Mouse (Mus musculus) lung, postnatal 0 days (tissue): Measurements from ENCODE around the gene Banf1. TPM values are rescaled to one million over a fixed set of nuclear protein-coding genes. Genes with fewer than 3 reads are reported as not detected.

ENCODE experiments used
- ATAC-seq: fragments of 200-750 bp; cut with Nextera tagmentation; 2 replicates; pipeline ENCODE4 v1.8.0; 2017; ENCODE audit warnings: moderate library complexity
- DNase-seq: peaks from one replicate; pipeline ENCODE4 v3.0.0-alpha.2; 2016; ENCODE audit warnings: low spot score
- H3K27ac ChIP-seq: fragments of 300-500 bp; sonication (generic); 2 replicates; pipeline ENCODE4 v1.5.1; 2014; ENCODE audit warnings: antibody characterized with exemption, mild to moderate bottlenecking, low read length, mixed read lengths
- H3K27me3 ChIP-seq: fragments of 300-500 bp; sonication (generic); replicated peaks from 2 replicates; pipeline ENCODE4 v1.6.1; 2014; ENCODE audit warnings: low read length, mixed read lengths; ENCODE audit not compliant: insufficient read depth
- H3K36me3 ChIP-seq: fragments of 300-500 bp; sonication (generic); 2 replicates; pipeline ENCODE4 v1.6.1; 2014; ENCODE audit warnings: low read length, mixed read lengths; ENCODE audit not compliant: insufficient read depth
- H3K4me1 ChIP-seq: fragments of 300-500 bp; sonication (generic); 2 replicates; pipeline ENCODE4 v1.6.1; 2014; ENCODE audit warnings: antibody characterized with exemption, low read depth, low read length, mixed read lengths; ENCODE audit not compliant: insufficient read depth
- H3K4me2 ChIP-seq: fragments of 300-500 bp; sonication (generic); replicated peaks from 2 replicates; pipeline ENCODE4 v1.6.1; 2014; ENCODE audit warnings: low read depth, mild to moderate bottlenecking, low read length, moderate library complexity, mixed read lengths
- H3K4me3 ChIP-seq: fragments of 300-500 bp; sonication (generic); 2 replicates; pipeline ENCODE4 v1.5.1; 2014; ENCODE audit warnings: low read depth, low read length
- H3K9ac ChIP-seq: fragments of 300-500 bp; sonication (generic); replicated peaks from 2 replicates; pipeline ENCODE4 v1.6.1; 2014; ENCODE audit warnings: low read depth, mild to moderate bottlenecking
- H3K9me3 ChIP-seq: fragments of 300-500 bp; sonication (generic); 2 replicates; pipeline ENCODE4 v1.6.1; 2016; ENCODE audit warnings: low read length, mixed read lengths
- CTCF ChIP-seq: IDR thresholded peaks from 2 replicates; pipeline ENCODE4 v1.5.1; 2016; ENCODE audit warnings: antibody characterized with exemption, mild to moderate bottlenecking
- EP300 ChIP-seq: IDR thresholded peaks from 2 replicates; pipeline ENCODE4 v1.6.1; 2016; ENCODE audit warnings: antibody characterized with exemption, mild to moderate bottlenecking, control low read depth
- WGBS: fragments of 180-500 bp; shearing (Covaris S2); extraction: QIAGEN DNeasy Blood & Tissue Kit; methylation state at CpG from one replicate; pipeline ENCODE4 v1.1.7; 2014; 5-methylcytosine and 5-hydroxymethylcytosine counted together
- polyA plus RNA-seq: library from polyadenylated mRNA; unstranded; fragments of >200 nt; fragmentation: Nextera tagmentation; extraction: Ambion mirVana; gene quantifications from 2 replicates; pipeline ENCODE4 v1.2.1, GENCODE M21; 2015

Gene Banf1
- 182 and 191 TPM in 2 replicates for polyA plus RNA-seq

DNA sequence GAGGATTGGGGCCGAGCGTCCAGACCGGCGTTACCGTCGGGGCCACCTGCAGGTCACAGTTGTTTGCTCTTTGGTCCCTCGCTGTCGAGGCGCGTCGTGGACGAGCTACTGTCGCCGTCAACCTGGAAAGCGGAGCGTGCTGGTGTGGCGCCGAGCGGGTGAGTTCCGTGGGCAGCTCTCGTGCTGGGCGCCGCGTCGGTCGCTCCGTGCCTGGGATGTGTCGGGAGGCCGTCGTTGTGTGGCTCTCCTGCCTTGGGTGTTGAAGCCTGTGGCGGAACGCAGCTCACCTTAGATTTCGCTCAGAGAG, at the start of gene Banf1:
Banf1 (minus strand) TSS at position 116 of the 307 bp plus-strand sequence.
- peaks cover 10% of the 10 kb centered on the region; the same call in 1 of the 2 replicates for H3K4me1 ChIP-seq
- 0% methylated on average over 33 of the region's 33 CpGs for WGBS
- H3K27ac ChIP-seq, result peak within 1 kb of the TSS; percentile 97
- ATAC-seq, result peak; percentile 2; the same call in 1 of the 2 replicates
- H3K9me3 ChIP-seq, result no peaks in the 10 kb centered on the region
- peak within 1 kb of the TSS; percentile 90 for H3K4me2 ChIP-seq
- TF ChIP-seq EP300, result no peak
- no peak for TF ChIP-seq CTCF
- no peaks in the 10 kb centered on the region for H3K27me3 ChIP-seq
- no peak for DNase-seq
- H3K9ac ChIP-seq, result peak within 1 kb of the TSS; percentile 62
- H3K36me3 ChIP-seq, result peaks cover 8% of the 10 kb centered on the region; the same call in 1 of the 2 replicates
- peak within 1 kb of the TSS; percentile 82 for H3K4me3 ChIP-seq

DNA sequence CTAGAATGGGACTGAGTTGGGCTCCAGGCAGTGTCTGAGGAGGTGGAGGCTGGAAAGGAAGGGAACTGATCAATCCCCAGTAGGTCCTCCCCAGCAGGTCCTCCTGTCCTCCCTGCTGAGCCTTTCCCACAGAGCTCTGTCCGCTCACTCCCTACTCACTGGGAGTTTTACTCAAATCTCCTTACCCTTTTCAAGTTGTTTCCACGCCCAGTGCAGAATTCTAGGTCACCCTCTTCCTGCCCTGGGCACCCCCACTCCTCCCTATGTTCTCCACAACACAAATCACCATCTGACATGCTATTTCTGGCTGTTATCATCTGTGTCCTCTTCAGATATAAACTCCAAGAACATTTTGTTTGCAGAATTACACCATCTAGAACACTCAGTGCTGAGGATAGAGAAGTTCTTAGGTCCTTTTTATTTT, 47.6 kb upstream of the Banf1 start:
- Histone ChIP-seq H3K27me3 (no peaks in the 10 kb centered on the region), H3K4me1 (0 out of 2 replicates have a peak, but pooled peaks cover 9% of the 10 kb centered on the region), H3K9ac (no peak overlapping the region), H3K9me3 (no peaks in the 10 kb centered on the region), H3K4me2 (no peak overlapping the region), H3K4me3 (no peak overlapping the region), H3K27ac (peak overlapping the region; percentile 77), H3K36me3 (0 out of 2 replicates have a peak, but pooled peaks cover 6% of the 10 kb centered on the region)
- WGBS, result 23% methylated on average over 2 of the region's 2 CpGs
- DNase-seq, result peak; percentile 94
- peak; percentile 86 for ATAC-seq
- TF ChIP-seq EP300 (peak; percentile 95), CTCF (no peak)

DNA sequence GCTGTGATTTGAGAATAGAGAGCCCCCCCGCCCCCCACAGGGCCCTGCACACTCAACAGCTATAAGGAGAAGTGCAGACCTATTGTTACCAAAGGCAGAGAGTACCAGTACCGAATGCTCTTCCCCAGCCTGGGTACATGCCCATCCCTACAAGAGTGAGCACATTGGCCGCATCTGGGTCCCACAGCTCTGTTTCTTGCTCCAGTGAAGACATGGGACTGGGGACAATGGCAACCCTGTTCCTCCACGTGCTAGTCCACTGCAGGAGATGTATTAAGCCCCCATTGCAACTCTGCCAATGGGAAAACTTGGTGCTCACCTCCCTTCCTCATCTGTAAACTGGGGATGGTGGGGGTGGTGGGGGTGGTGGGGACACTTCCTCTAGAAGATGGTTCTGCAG, 46.9 kb upstream of the Banf1 start:
- Histone ChIP-seq H3K9me3 (no peaks in the 10 kb centered on the region), H3K27ac (peak overlapping the region; percentile 77), H3K36me3 (0 out of 2 replicates have a peak, but pooled peaks cover 6% of the 10 kb centered on the region), H3K4me1 (0 out of 2 replicates have a peak, but pooled peaks cover 9% of the 10 kb centered on the region), H3K4me3 (no peak overlapping the region), H3K4me2 (no peak overlapping the region), H3K9ac (no peak overlapping the region), H3K27me3 (no peaks in the 10 kb centered on the region)
- no peak for ATAC-seq
- no peak for DNase-seq
- WGBS, result 77% methylated on average over 4 of the region's 4 CpGs
- TF ChIP-seq EP300 (no peak), CTCF (no peak)

DNA sequence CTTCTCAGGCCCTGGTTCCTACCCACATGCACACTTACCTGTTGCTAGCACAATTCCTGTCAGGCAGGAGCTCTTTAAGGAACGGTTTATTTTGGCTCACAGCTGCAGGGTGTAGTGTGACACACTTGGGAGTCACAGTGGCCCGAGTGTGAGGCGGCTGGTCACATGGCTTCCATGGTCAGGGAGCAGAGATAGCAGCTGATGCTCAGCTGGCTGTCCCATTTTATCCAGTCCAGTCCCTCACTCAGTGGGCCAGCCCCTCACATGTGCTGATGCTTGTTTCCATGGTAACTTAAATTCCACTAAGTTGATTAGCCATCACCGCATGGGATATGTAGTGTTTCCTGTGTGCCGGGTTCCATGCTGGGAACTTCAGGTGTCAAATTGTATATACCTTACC, 45.0 kb upstream of the Banf1 start:
- H3K9ac ChIP-seq, result no peak overlapping the region
- H3K4me2 ChIP-seq, result no peak overlapping the region
- ATAC-seq (no peak), DNase-seq (no peak)
- H3K36me3 ChIP-seq, result no peaks in the 10 kb centered on the region
- H3K9me3 ChIP-seq, result no peaks in the 10 kb centered on the region
- 49% methylated on average over 5 of the region's 5 CpGs for WGBS
- TF ChIP-seq CTCF, result no peak
- no peak overlapping the region for H3K27ac ChIP-seq
- H3K4me3 ChIP-seq, result no peak overlapping the region
- 0 out of 2 replicates have a peak, but pooled peaks cover 9% of the 10 kb centered on the region for H3K4me1 ChIP-seq
- no peaks in the 10 kb centered on the region for H3K27me3 ChIP-seq

DNA sequence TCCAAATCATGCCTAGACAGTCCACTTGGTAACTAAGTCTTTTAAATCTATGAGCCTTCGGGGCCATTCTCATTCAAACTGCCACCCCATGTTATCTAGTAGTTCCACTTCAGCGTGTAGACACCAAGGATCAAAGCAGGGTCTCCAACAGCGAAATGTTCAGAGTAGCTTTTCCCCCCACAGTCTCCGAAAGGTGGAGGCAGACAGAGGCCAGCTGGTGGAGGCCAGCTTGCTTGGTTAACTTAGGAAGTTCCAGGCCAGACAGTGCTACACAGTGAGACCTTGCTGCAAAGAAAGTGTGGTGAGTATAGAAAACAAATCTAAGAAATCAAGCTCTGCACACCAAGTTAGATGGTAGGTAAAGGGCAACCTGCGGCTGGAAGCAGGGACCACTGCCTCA, 43.7 kb upstream of the Banf1 start:
- Histone ChIP-seq H3K9ac (no peak overlapping the region), H3K4me2 (no peak overlapping the region), H3K27ac (peak overlapping the region; percentile 51; the same call in 1 of the 2 replicates), H3K9me3 (no peaks in the 10 kb centered on the region), H3K4me3 (no peak overlapping the region), H3K4me1 (0 out of 2 replicates have a peak, but pooled peaks cover 9% of the 10 kb centered on the region), H3K27me3 (no peaks in the 10 kb centered on the region), H3K36me3 (no peaks in the 10 kb centered on the region)
- TF ChIP-seq CTCF (no peak), EP300 (no peak)
- ATAC-seq (no peak), DNase-seq (no peak)
- WGBS, result 64% methylated on average over 5 of the region's 5 CpGs

DNA sequence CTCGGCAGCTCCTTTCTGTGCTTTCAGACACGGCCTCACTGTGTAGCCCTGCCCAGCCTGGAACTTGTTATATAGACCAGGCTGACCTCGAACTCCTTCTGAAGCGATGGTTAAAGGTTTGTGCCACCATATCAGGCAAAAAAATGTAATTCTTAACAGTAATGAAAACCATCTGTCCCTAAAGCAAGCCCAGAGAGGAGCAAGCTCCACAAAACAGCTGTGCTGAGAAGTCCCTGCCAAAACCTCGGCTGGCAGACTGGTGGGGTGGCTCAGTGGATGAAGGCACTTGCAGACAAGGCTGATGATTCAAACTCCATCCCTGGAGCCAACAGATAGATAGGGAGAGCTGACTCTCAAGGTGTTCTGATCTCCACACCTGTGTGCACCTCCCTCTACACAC, 42.1 kb upstream of the Banf1 start:
- Histone ChIP-seq H3K9ac (no peak overlapping the region), H3K4me2 (no peak overlapping the region), H3K27ac (peak overlapping the region; percentile 99), H3K9me3 (no peaks in the 10 kb centered on the region), H3K4me3 (no peak overlapping the region), H3K27me3 (no peaks in the 10 kb centered on the region), H3K36me3 (no peaks in the 10 kb centered on the region), H3K4me1 (0 out of 2 replicates have a peak, but pooled peaks cover 5% of the 10 kb centered on the region)
- 71% methylated on average over 5 of the region's 5 CpGs for WGBS
- ATAC-seq, result peak; percentile 26
- no peak for TF ChIP-seq EP300
- no peak for TF ChIP-seq CTCF
- DNase-seq, result peak; percentile 79
